Mouse (Mus musculus) heart, embryonic 14.5 days (tissue): ENCODE data around the gene Dicer1. TPM values are rescaled to one million over a fixed set of nuclear protein-coding genes. Genes with fewer than 3 reads are reported as not detected.
A peak's percentile ranks its signal among the peaks of the same experiment; 100 is the strongest.
"Not testable (repeated sequence)": the region's sequence is repeated elsewhere in the genome, so short reads cannot be mapped to it uniquely, and the experiment has no call there.

ENCODE experiments used
- ATAC-seq: fragments of 200-750 bp; cut with Nextera tagmentation; 2 replicates; pipeline ENCODE4 v1.8.0; 2017; ENCODE audit warnings: low read depth, moderate TSS enrichment; ENCODE audit not compliant: insufficient number of reproducible peaks, insufficient read depth, low FRiP score
- H3K27ac ChIP-seq, 2 experiments: fragments of 200-500 bp in 1 of 2; fragments of 300-500 bp in 1 of 2; sonication (generic) in 1 of 2; replicated peaks in 1 of 2; 2 replicates each; pipeline ENCODE4 v1.5.1; 2012 to 2014; ENCODE audit warnings: low read depth in 2 of 2, low read length in 2 of 2, control low read depth in 1 of 2, mild to moderate bottlenecking in 1 of 2, mixed read lengths in 1 of 2; ENCODE audit not compliant: control insufficient read depth in 1 of 2, insufficient read depth in 1 of 2
- H3K27me3 ChIP-seq: fragments of 300-500 bp; sonication (generic); 2 replicates; pipeline ENCODE4 v1.6.1; 2014; ENCODE audit warnings: mild to moderate bottlenecking, low read length, control low read depth; ENCODE audit not compliant: control insufficient read depth, insufficient read depth
- H3K36me3 ChIP-seq: fragments of 300-500 bp; sonication (generic); 2 replicates; pipeline ENCODE4 v1.6.1; 2014; ENCODE audit warnings: mild to moderate bottlenecking, control low read depth, low read length, mixed read lengths; ENCODE audit not compliant: control insufficient read depth, insufficient read depth
- H3K4me1 ChIP-seq, 2 experiments: fragments of 200-500 bp in 1 of 2; fragments of 300-500 bp in 1 of 2; sonication (generic) in 1 of 2; 2 replicates each; pipeline ENCODE4 v1.6.1; 2012 to 2014; ENCODE audit warnings: low read length in 2 of 2, control low read depth in 1 of 2, mixed read lengths in 1 of 2; ENCODE audit not compliant: control insufficient read depth in 2 of 2, insufficient read depth in 2 of 2
- H3K4me2 ChIP-seq: fragments of 300-500 bp; sonication (generic); 2 replicates; pipeline ENCODE4 v1.6.1; 2014; ENCODE audit warnings: mild to moderate bottlenecking, low read length
- H3K4me3 ChIP-seq, 2 experiments: fragments of 200-500 bp in 1 of 2; fragments of 300-500 bp in 1 of 2; sonication (generic) in 1 of 2; 2 replicates each; pipeline ENCODE4 v1.5.1; 2012 to 2014; ENCODE audit warnings: low read length in 2 of 2, mild to moderate bottlenecking in 2 of 2, control low read depth in 1 of 2, low read depth in 1 of 2, moderate library complexity in 1 of 2; ENCODE audit not compliant: control insufficient read depth in 1 of 2, insufficient read depth in 1 of 2
- H3K9ac ChIP-seq: fragments of 300-500 bp; sonication (generic); 2 replicates; pipeline ENCODE4 v1.6.1; 2014; ENCODE audit warnings: mild to moderate bottlenecking, low read length
- H3K9me3 ChIP-seq: fragments of 300-500 bp; sonication (generic); 2 replicates; pipeline ENCODE4 v1.6.1; 2016; ENCODE audit warnings: low read length, control low read depth; ENCODE audit not compliant: control insufficient read depth
- WGBS: fragments of 180-500 bp; shearing (Covaris S2); extraction: QIAGEN DNeasy Blood & Tissue Kit; methylation state at CpG from one replicate; pipeline ENCODE4 v1.1.7; 2014; 5-methylcytosine and 5-hydroxymethylcytosine counted together
- polyA plus RNA-seq: library from polyadenylated mRNA; unstranded; fragments of >200 nt; fragmentation: Nextera tagmentation; extraction: Ambion mirVana; gene quantifications from 2 replicates; pipeline ENCODE4 v1.2.1, GENCODE M21; 2014

Gene Dicer1
- polyA plus RNA-seq, 1 experiment from 2014 or later = 19.7 TPM

GRCm38 (mm10) chr12:104726436-104726835 lies 25.3 kb downstream of the Dicer1 start:
- not testable (repeated sequence) for H3K9ac ChIP-seq, H3K9me3 ChIP-seq, H3K27ac ChIP-seq, ATAC-seq, H3K4me1 ChIP-seq, H3K4me2 ChIP-seq, H3K27me3 ChIP-seq, H3K4me3 ChIP-seq
- peaks cover 95% of the 10 kb centered on the region for H3K36me3 ChIP-seq
- 89% methylated on average over 2 of the region's 2 CpGs for WGBS

GRCm38 (mm10) chr12:104722056-104722455 lies 29.7 kb downstream of the Dicer1 start:
- Histone ChIP-seq H3K4me2 (no peak overlapping the region), H3K4me3 (no peak overlapping the region), H3K4me1 (peaks cover 7 to 19% of the 10 kb centered on the region in 2 experiments; a peak in 3 of 4 replicates), H3K27me3 (no peaks in the 10 kb centered on the region), H3K9ac (no peak overlapping the region), H3K27ac (no peak overlapping the region), H3K36me3 (peaks cover 73% of the 10 kb centered on the region), H3K9me3 (no peaks in the 10 kb centered on the region)
- no peak for ATAC-seq
- WGBS = 91% methylated on average over 10 of the region's 10 CpGs

- Histone ChIP-seq H3K9me3 (no peaks in the 10 kb centered on the region), H3K27ac (no peak overlapping the region), H3K4me3 (no peak overlapping the region), H3K4me2 (no peak overlapping the region), H3K4me1 (peaks cover 7 to 19% of the 10 kb centered on the region in 2 experiments; a peak in 3 of 4 replicates), H3K9ac (no peak overlapping the region), H3K27me3 (no peaks in the 10 kb centered on the region), H3K36me3 (peaks cover 73% of the 10 kb centered on the region)
- WGBS = 78% methylated on average over 3 of the region's 3 CpGs
- ATAC-seq = no peak
Measured at GRCm38 (mm10) chr12:104721011-104721410, 30.7 kb downstream of the Dicer1 start.

GRCm38 (mm10) chr12:104718956-104719355 lies 32.8 kb downstream of the Dicer1 start:
- H3K27me3 ChIP-seq = no peaks in the 10 kb centered on the region
- H3K4me3 ChIP-seq = no peak overlapping the region
- 73% methylated on average over 5 of the region's 5 CpGs for WGBS
- H3K27ac ChIP-seq = no peak overlapping the region
- H3K4me1 ChIP-seq = peaks cover 7 to 19% of the 10 kb centered on the region in 2 experiments; a peak in 3 of 4 replicates
- H3K36me3 ChIP-seq = peaks cover 73% of the 10 kb centered on the region
- no peak overlapping the region for H3K9ac ChIP-seq
- H3K9me3 ChIP-seq = no peaks in the 10 kb centered on the region
- ATAC-seq = peak; percentile 55; the same call in 1 of the 2 replicates
- H3K4me2 ChIP-seq = no peak overlapping the region

- Histone ChIP-seq H3K4me2 (no peak overlapping the region), H3K27ac (no peak overlapping the region), H3K9ac (no peak overlapping the region), H3K36me3 (peaks cover 73% of the 10 kb centered on the region), H3K4me3 (no peak overlapping the region), H3K4me1 (peaks cover 7 to 19% of the 10 kb centered on the region in 2 experiments; a peak in 3 of 4 replicates), H3K9me3 (no peaks in the 10 kb centered on the region), H3K27me3 (no peaks in the 10 kb centered on the region)
- no peak for ATAC-seq
- WGBS = 93% methylated on average over 5 of the region's 5 CpGs
Measured at GRCm38 (mm10) chr12:104716409-104716808, 35.3 kb downstream of the Dicer1 start.

GRCm38 (mm10) chr12:104715453-104715852 lies 36.3 kb downstream of the Dicer1 start:
- H3K9ac ChIP-seq = no peak overlapping the region
- H3K4me1 ChIP-seq = peaks cover 7 to 19% of the 10 kb centered on the region in 2 experiments; a peak in 3 of 4 replicates
- peaks cover 74% of the 10 kb centered on the region for H3K36me3 ChIP-seq
- H3K27me3 ChIP-seq = no peaks in the 10 kb centered on the region
- H3K27ac ChIP-seq = no peak overlapping the region
- no peak overlapping the region for H3K4me2 ChIP-seq
- no peaks in the 10 kb centered on the region for H3K9me3 ChIP-seq
- no peak for ATAC-seq
- H3K4me3 ChIP-seq = no peak overlapping the region
- WGBS = 94% methylated on average over 5 of the region's 5 CpGs

- H3K36me3 ChIP-seq = peaks cover 89% of the 10 kb centered on the region
- H3K4me1 ChIP-seq = no peaks in the 10 kb centered on the region
- no peak overlapping the region for H3K4me2 ChIP-seq
- H3K27me3 ChIP-seq = no peaks in the 10 kb centered on the region
- no peak overlapping the region for H3K27ac ChIP-seq
- WGBS = 77% methylated on average over 7 of the region's 7 CpGs
- ATAC-seq = no peak
- no peaks in the 10 kb centered on the region for H3K9me3 ChIP-seq
- H3K9ac ChIP-seq = no peak overlapping the region
- H3K4me3 ChIP-seq = no peak overlapping the region
Measured at GRCm38 (mm10) chr12:104700266-104700665, 51.5 kb downstream of the Dicer1 start.

GRCm38 (mm10) chr12:104699753-104700152 lies 52.0 kb downstream of the Dicer1 start:
- 54% methylated on average over 8 of the region's 8 CpGs for WGBS
- no peak overlapping the region for H3K27ac ChIP-seq
- no peak overlapping the region for H3K9ac ChIP-seq
- no peak overlapping the region for H3K4me2 ChIP-seq
- H3K4me1 ChIP-seq = no peaks in the 10 kb centered on the region
- no peaks in the 10 kb centered on the region for H3K9me3 ChIP-seq
- no peak overlapping the region for H3K4me3 ChIP-seq
- ATAC-seq = no peak; the same call in 1 of the 2 replicates
- peaks cover 91% of the 10 kb centered on the region for H3K36me3 ChIP-seq
- no peaks in the 10 kb centered on the region for H3K27me3 ChIP-seq
